In the genomic region with DNA sequence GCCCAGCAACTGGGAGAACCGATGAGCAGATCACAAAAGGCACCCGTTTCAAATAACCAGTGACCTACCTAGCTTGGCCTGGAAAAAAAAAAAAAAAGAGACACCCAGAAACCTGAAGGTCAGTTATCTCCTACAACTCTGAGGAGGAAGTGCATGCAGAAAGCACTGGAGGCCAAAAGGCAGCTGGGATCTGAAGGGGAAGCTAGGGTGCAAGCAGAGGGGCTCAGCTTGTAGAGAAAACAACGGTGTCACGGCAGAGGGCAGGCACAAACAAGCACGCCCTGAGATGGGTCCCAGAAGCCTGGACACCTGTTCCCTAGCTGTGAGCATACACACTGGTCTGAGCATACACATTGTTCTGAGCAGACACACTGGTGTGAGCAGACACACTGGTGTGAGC, we compare ENCODE assay signal across 27 mouse cellular contexts.
DNase-seq lines count a peak whose midpoint lies in the region; ATAC-seq and TF ChIP-seq lines count a peak whose summit lies in the region.
"Had no signal": no experiment of that assay in that cellular context is flagged by ENCODE, and none has a peak within 500 bp of the region (broad histone marks: within the 10 kb centered on the region; RNA-seq: fewer than 3 reads in every experiment).

No protein-coding gene starts in this region.

- no peak overlapping the region for H3K9ac ChIP-seq in hindbrain, embryonic 13.5 days
- H3K9ac ChIP-seq in heart, embryonic 12.5 days = no peak overlapping the region
- H3K9ac ChIP-seq: forebrain, embryonic 13.5 days; heart, embryonic 15.5 days; hindbrain, embryonic 12.5 days; limb, embryonic 13.5 days; liver, embryonic 12.5 days; midbrain, embryonic 15.5 days; neural tube, embryonic 13.5 days had no signal

- H3K36me3 ChIP-seq in hindbrain, embryonic 10.5 days = no peaks in the 10 kb centered on the region
- H3K36me3 ChIP-seq in hindbrain, embryonic 13.5 days = no peaks in the 10 kb centered on the region
- H3K36me3 ChIP-seq in myocyte (ENCODE audit: control insufficient read depth, insufficient read depth) = no peaks in the 10 kb centered on the region
- H3K36me3 ChIP-seq in heart, embryonic 12.5 days = no peaks in the 10 kb centered on the region
- H3K36me3 ChIP-seq: heart, embryonic 15.5 days; hindbrain, embryonic 12.5 days; limb, embryonic 13.5 days; liver, embryonic 12.5 days; midbrain, embryonic 15.5 days; neural tube, embryonic 13.5 days had no signal

- H3K9me3 ChIP-seq in hindbrain, embryonic 10.5 days = no peaks in the 10 kb centered on the region
- H3K9me3 ChIP-seq in hindbrain, embryonic 13.5 days = no peaks in the 10 kb centered on the region
- H3K9me3 ChIP-seq in heart, embryonic 12.5 days (replicated peaks) = no peaks in the 10 kb centered on the region
- H3K9me3 ChIP-seq: forebrain, embryonic 13.5 days; heart, embryonic 15.5 days; hindbrain, embryonic 12.5 days; limb, embryonic 13.5 days; liver, embryonic 12.5 days; midbrain, embryonic 15.5 days; neural tube, embryonic 13.5 days had no signal

- no peaks in the 10 kb centered on the region for H3K27me3 ChIP-seq in cerebellum, adult 2 months (ENCODE audit: control insufficient read depth, insufficient read depth, low read length)
- no peaks in the 10 kb centered on the region for H3K27me3 ChIP-seq in hindbrain, embryonic 10.5 days (ENCODE audit: insufficient read depth, poor library complexity, severe bottlenecking)
- H3K27me3 ChIP-seq in hindbrain, embryonic 13.5 days = no peaks in the 10 kb centered on the region
- no peaks in the 10 kb centered on the region for H3K27me3 ChIP-seq in myocyte (ENCODE audit: control insufficient read depth, insufficient read depth, insufficient read length)
- H3K27me3 ChIP-seq in heart, embryonic 12.5 days (replicated peaks) = no peaks in the 10 kb centered on the region
- H3K27me3 ChIP-seq: forebrain, embryonic 13.5 days; heart, embryonic 15.5 days; hindbrain, embryonic 12.5 days; limb, embryonic 13.5 days; liver, embryonic 12.5 days; midbrain, embryonic 15.5 days; neural tube, embryonic 13.5 days had no signal

- TF ChIP-seq POLR2A in cerebellum, adult 2 months (IDR thresholded peaks at IDR 0.05; ENCODE audit: borderline replicate concordance, insufficient read depth, low read length) = no peak
- TF ChIP-seq POLR2A in myocyte (IDR thresholded peaks at IDR 0.05; ENCODE audit: insufficient read length, low read depth) = no peak

- H3K4me1 ChIP-seq in cerebellum, adult 2 months (ENCODE audit: control insufficient read depth, insufficient read depth, low read length) = peaks cover 56% of the 10 kb centered on the region
- H3K4me1 ChIP-seq in hindbrain, embryonic 10.5 days (replicated peaks) = peaks cover 64% of the 10 kb centered on the region
- peaks cover 55% of the 10 kb centered on the region for H3K4me1 ChIP-seq in hindbrain, embryonic 13.5 days (replicated peaks)
- peaks cover 43% of the 10 kb centered on the region for H3K4me1 ChIP-seq in heart, embryonic 12.5 days (replicated peaks)

- no peak overlapping the region for H3K4me2 ChIP-seq in hindbrain, embryonic 13.5 days
- H3K4me2 ChIP-seq in myocyte (ENCODE audit: low read depth) = no peak overlapping the region
- H3K4me2 ChIP-seq in heart, embryonic 12.5 days = no peak overlapping the region
- H3K4me2 ChIP-seq: forebrain, embryonic 13.5 days; heart, embryonic 15.5 days; hindbrain, embryonic 12.5 days; limb, embryonic 13.5 days; liver, embryonic 12.5 days; midbrain, embryonic 15.5 days; neural tube, embryonic 13.5 days had no signal

- H3K79me2 ChIP-seq in myocyte (ENCODE audit: control insufficient read depth, insufficient read depth) = no peaks in the 10 kb centered on the region

- H3ac ChIP-seq in myocyte (ENCODE audit: control insufficient read depth, insufficient read length) = no peak overlapping the region

- no peak for DNase-seq in cerebellum, adult 2 months
- no peak for DNase-seq in cerebellum, adult 8-10 months
- DNase-seq in hindbrain, embryonic 10.5 days (ENCODE audit: low spot score) = no peak
- DNase-seq in thymus, postnatal 14 days = peak; percentile 32
- no peak for DNase-seq in thymus, postnatal 4 days
- DNase-seq: adrenal gland, postnatal 25 days; embryo, embryonic 11 days; gastrocnemius, postnatal 36 days; heart, adult 2 months; kidney, adult 8-10 months; kidney, postnatal 4 days; lung, adult 18-20 months had no signal

- no peak for TF ChIP-seq CTCF in cerebellum, adult 2 months (IDR thresholded peaks at IDR 0.05; ENCODE audit: borderline replicate concordance, insufficient read depth, low read depth, low read length)

- 0 out of 2 replicates have a peak overlapping the region, but pooled peaks have one; percentile 10 for H3K27ac ChIP-seq in cerebellum, adult 2 months (ENCODE audit: insufficient read depth, low read length)
- peak overlapping the region; percentile 45; the same call in 1 of the 2 replicates for H3K27ac ChIP-seq in hindbrain, embryonic 10.5 days
- H3K27ac ChIP-seq in hindbrain, embryonic 13.5 days = no peak overlapping the region
- H3K27ac ChIP-seq in heart, embryonic 12.5 days (ENCODE audit: poor library complexity, severe bottlenecking) = no peak overlapping the region
- H3K27ac ChIP-seq: heart, adult 2 months; heart, embryonic 15.5 days; hindbrain, embryonic 12.5 days; kidney, postnatal 0 days; limb, embryonic 13.5 days; liver, embryonic 12.5 days; macrophage; midbrain, embryonic 15.5 days; neural tube, embryonic 13.5 days had no signal

- no peak overlapping the region for H3K4me3 ChIP-seq in cerebellum, adult 2 months (replicated peaks; ENCODE audit: insufficient read depth, low read depth, low read length)
- H3K4me3 ChIP-seq in hindbrain, embryonic 10.5 days = no peak overlapping the region
- no peak overlapping the region for H3K4me3 ChIP-seq in hindbrain, embryonic 13.5 days
- no peak overlapping the region for H3K4me3 ChIP-seq in myocyte
- no peak overlapping the region for H3K4me3 ChIP-seq in heart, embryonic 12.5 days
- H3K4me3 ChIP-seq: erythroblast, embryonic 14.5 days; forebrain, embryonic 13.5 days; heart, adult 2 months; heart, embryonic 15.5 days; hindbrain, embryonic 12.5 days; limb, embryonic 13.5 days; liver, embryonic 12.5 days; midbrain, embryonic 15.5 days; neural tube, embryonic 13.5 days had no signal

- WGBS in cerebellum, adult 2 months = 39% methylated on average over 5 of the region's 5 CpGs
- WGBS in hindbrain, embryonic 10.5 days = 86% methylated on average over 5 of the region's 5 CpGs
- 74% methylated on average over 5 of the region's 5 CpGs for WGBS in hindbrain, embryonic 13.5 days
- 74% methylated on average over 5 of the region's 5 CpGs for WGBS in heart, embryonic 12.5 days

- ATAC-seq in hindbrain, embryonic 13.5 days (ENCODE audit: low FRiP score) = no peak
- ATAC-seq in heart, embryonic 12.5 days (ENCODE audit: insufficient number of reproducible peaks, low FRiP score) = no peak
- ATAC-seq: forebrain, embryonic 13.5 days; intestine, embryonic 16.5 days; liver, embryonic 12.5 days; lung, postnatal 0 days; midbrain, embryonic 15.5 days had no signal

TF ChIP-seq in myocyte, 11 proteins besides CTCF, POLR2A, EP300 and RAD21:
- peak in 2 of 3 experiments; percentile 31 to 43 for TF ChIP-seq MYOG (IDR thresholded peaks at IDR 0.05; ENCODE audit: control insufficient read depth in 1 of 3, insufficient read depth in 1 of 3, insufficient read length in 2 of 3, low read depth in 2 of 3)
- TF ChIP-seq USF1 (IDR thresholded peaks at IDR 0.05; ENCODE audit: low read depth) = no peak
- peak in 2 of 3 experiments; percentile 43 to 54 for TF ChIP-seq MYOD1 (IDR thresholded peaks at IDR 0.05; ENCODE audit: control insufficient read depth in 1 of 3, insufficient read length in 2 of 3, low read depth in 2 of 3)

Comparison
In these comparisons a context has a peak if more than half of its experiments do, and no peak if none do; other contexts are left out.
1. H3K27ac ChIP-seq: peak in cerebellum, adult 2 months (single experiment) and hindbrain, embryonic 10.5 days (single experiment); none in hindbrain, embryonic 13.5 days (single experiment) and heart, embryonic 12.5 days (single experiment).